Mouse (Mus musculus) neural tube, embryonic 11.5 days (tissue): ENCODE data around the gene Znhit2. TPM values are rescaled to one million over a fixed set of nuclear protein-coding genes. Genes with fewer than 3 reads are reported as not detected.

Source experiments
- ATAC-seq: fragments of 200-750 bp; cut with Nextera tagmentation; 2 replicates; pipeline ENCODE4 v1.8.0; 2017; ENCODE audit warnings: moderate number of reproducible peaks, mild to moderate bottlenecking, moderate TSS enrichment, moderate library complexity; ENCODE audit not compliant: insufficient read depth, low FRiP score, low TSS enrichment
- DNase-seq: peaks from one replicate; pipeline ENCODE4 v3.0.0-alpha.2; 2015; ENCODE audit warnings: low spot score
- H3K27ac ChIP-seq: fragments of 300-500 bp; sonication (generic); 2 replicates; pipeline ENCODE4 v1.5.1; 2014; ENCODE audit warnings: low read depth, mild to moderate bottlenecking, low read length
- H3K27me3 ChIP-seq: fragments of 300-500 bp; sonication (generic); 2 replicates; pipeline ENCODE4 v1.6.1; 2014; ENCODE audit warnings: mild to moderate bottlenecking, low read length, mixed read lengths; ENCODE audit not compliant: control insufficient read depth, insufficient read depth
- H3K36me3 ChIP-seq: fragments of 300-500 bp; sonication (generic); 2 replicates; pipeline ENCODE4 v1.6.1; 2014; ENCODE audit warnings: mild to moderate bottlenecking, low read length, moderate library complexity, mixed read lengths; ENCODE audit not compliant: control insufficient read depth, insufficient read depth
- H3K4me1 ChIP-seq: fragments of 300-500 bp; sonication (generic); 2 replicates; pipeline ENCODE4 v1.6.1; 2014; ENCODE audit warnings: low read length, mixed read lengths; ENCODE audit not compliant: control insufficient read depth, insufficient read depth
- H3K4me2 ChIP-seq: fragments of 300-500 bp; sonication (generic); 2 replicates; pipeline ENCODE4 v1.6.1; 2014; ENCODE audit warnings: low read depth, mild to moderate bottlenecking, moderate library complexity
- H3K4me3 ChIP-seq: fragments of 300-500 bp; sonication (generic); 2 replicates; pipeline ENCODE4 v1.5.1; 2014; ENCODE audit warnings: low read depth, low read length
- H3K9ac ChIP-seq: fragments of 300-500 bp; sonication (generic); 2 replicates; pipeline ENCODE4 v1.6.1; 2014; ENCODE audit warnings: mild to moderate bottlenecking, low read length
- H3K9me3 ChIP-seq: fragments of 300-500 bp; sonication (generic); 2 replicates; pipeline ENCODE4 v1.6.1; 2016; ENCODE audit warnings: low read length; ENCODE audit not compliant: control insufficient read depth
- WGBS: fragments of 180-500 bp; shearing (Covaris S2); extraction: QIAGEN DNeasy Blood & Tissue Kit; methylation state at CpG from one replicate; pipeline ENCODE4 v1.1.7; 2014; 5-methylcytosine and 5-hydroxymethylcytosine counted together
- microRNA-seq: library from miRNA; unstranded; fragments of <30 nt; microRNA quantifications from one replicate; pipeline ENCODE4, GENCODE M21; 2016
- polyA plus RNA-seq: library from polyadenylated mRNA; unstranded; fragments of >200 nt; fragmentation: Nextera tagmentation; extraction: Ambion mirVana; gene quantifications from 2 replicates; pipeline ENCODE4 v1.2.1, GENCODE M21; 2014

Gene Znhit2
- polyA plus RNA-seq, 1 experiment from 2014 or later, result 40.0 TPM

DNA sequence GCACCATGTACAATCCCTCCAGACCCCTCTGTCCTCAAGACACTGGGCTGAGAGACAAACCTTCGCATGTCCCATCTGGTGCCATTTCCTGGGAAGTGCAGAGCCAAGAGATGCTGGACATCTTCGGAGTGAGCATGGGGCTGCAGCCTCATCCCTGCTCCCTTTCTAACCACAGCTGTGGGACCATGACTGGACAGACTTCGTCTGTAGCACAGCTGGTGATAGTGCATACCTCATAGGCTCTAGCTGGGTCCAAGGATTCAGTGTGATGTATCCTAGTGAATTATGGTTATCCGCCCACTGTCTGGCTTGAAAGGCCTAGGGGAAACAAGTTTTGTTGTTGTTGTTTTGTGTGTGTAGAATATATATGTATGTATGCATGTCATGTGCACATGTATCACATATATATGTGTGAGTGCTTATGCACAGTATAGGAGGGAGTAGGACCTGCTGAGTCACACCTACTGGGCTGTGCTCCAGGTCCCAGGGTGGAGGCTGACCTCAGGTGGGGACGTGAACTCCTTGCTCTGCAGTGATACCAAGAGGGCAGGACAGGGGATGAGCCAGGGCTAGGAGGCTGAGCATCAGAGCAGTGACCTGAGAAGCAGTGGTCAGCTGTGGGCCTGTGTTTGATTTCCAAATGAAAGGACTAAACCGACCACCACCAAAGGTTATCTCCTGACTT lies 41.3 kb downstream of the Znhit2 start:
- H3K27me3 ChIP-seq, result no peaks in the 10 kb centered on the region
- no peak overlapping the region for H3K4me2 ChIP-seq
- H3K36me3 ChIP-seq, result no peaks in the 10 kb centered on the region
- ATAC-seq, result no peak
- H3K27ac ChIP-seq, result no peak overlapping the region
- no peaks in the 10 kb centered on the region for H3K4me1 ChIP-seq
- DNase-seq, result no peak
- H3K9ac ChIP-seq, result no peak overlapping the region
- no peak overlapping the region for H3K4me3 ChIP-seq
- 76% methylated on average over 6 of the region's 6 CpGs for WGBS
- H3K9me3 ChIP-seq, result no peaks in the 10 kb centered on the region

DNA sequence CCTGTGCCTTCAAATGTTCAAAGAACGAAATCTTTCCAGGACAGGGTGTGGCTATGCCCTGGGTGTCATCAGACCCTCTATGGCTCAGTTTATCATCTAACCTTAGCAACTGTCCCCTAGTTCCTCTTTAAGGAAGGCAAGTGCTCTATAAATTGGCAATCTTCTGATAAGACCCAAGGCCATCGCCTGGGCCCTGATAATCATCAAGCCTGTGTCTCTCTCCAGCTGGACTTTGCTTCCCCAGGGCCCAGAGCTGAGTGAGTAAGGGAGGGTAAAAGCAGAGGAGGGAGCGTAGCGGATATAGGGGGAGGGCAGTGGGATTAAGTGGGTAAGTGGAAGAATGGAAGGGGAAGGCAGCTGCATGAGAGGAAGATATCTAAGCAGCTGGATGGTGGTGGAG lies 43.5 kb downstream of the Znhit2 start:
- 96% methylated on average over 4 of the region's 4 CpGs for WGBS
- no peak overlapping the region for H3K27ac ChIP-seq
- DNase-seq, result no peak
- no peak overlapping the region for H3K9ac ChIP-seq
- no peak for ATAC-seq
- H3K4me1 ChIP-seq, result no peaks in the 10 kb centered on the region
- no peaks in the 10 kb centered on the region for H3K36me3 ChIP-seq
- H3K27me3 ChIP-seq, result no peaks in the 10 kb centered on the region
- H3K9me3 ChIP-seq, result no peaks in the 10 kb centered on the region
- no peak overlapping the region for H3K4me3 ChIP-seq
- H3K4me2 ChIP-seq, result no peak overlapping the region

DNA sequence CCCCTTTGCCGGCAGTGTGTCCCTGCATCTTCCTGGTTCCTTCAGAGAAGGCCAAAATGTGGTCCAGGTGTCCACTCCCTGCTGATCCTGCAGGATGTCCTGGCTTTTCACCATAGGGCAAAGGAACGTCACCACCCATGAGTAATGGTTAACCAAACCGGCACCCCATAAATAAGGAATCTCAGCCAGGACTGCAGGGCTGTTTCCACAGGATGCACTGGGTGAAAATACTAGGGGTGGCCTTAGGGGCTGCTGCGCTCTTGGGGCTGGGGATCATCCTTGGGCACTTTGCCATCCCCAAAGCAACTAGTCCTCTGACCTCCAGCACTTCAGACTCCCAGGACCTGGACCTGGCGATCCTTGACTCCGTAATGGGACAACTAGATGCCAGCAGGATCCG lies 44.6 kb downstream of the Znhit2 start, which contains the start of gene Naaladl1:
TSS of gene Naaladl1 (plus strand) at position 197 of the 400 bp plus-strand sequence.
- H3K4me3 ChIP-seq, result no peak within 1 kb of the TSS
- H3K27me3 ChIP-seq, result no peaks in the 10 kb centered on the region
- ATAC-seq, result no peak
- no peak within 1 kb of the TSS for H3K4me2 ChIP-seq
- peak within 1 kb of the TSS; percentile 22; the same call in 1 of the 2 replicates for H3K9ac ChIP-seq
- H3K27ac ChIP-seq, result no peak within 1 kb of the TSS
- H3K36me3 ChIP-seq, result no peaks in the 10 kb centered on the region
- H3K9me3 ChIP-seq, result no peaks in the 10 kb centered on the region
- 85% methylated on average over 7 of the region's 7 CpGs for WGBS
- DNase-seq, result no peak
- H3K4me1 ChIP-seq, result no peaks in the 10 kb centered on the region

Small RNA genes within 50 kb of the gene (microRNA-seq; reads per million reads assigned to microRNA genes)
- gene Mir6988, result 1.8 reads per million

Other genes with a start within 250 kb of the Znhit2 start
- gene Frmd8, start 185.9 kb upstream of the Znhit2 start, polyA plus RNA-seq, result 19.9 and 20.7 TPM in 2 replicates
- 0.74 and 1.7 TPM in 2 replicates for gene Slc25a45, start 183.4 kb upstream of the Znhit2 start, polyA plus RNA-seq
- gene Tigd3, start 167.0 kb upstream of the Znhit2 start, polyA plus RNA-seq, result 5.7 and 6.6 TPM in 2 replicates
- gene Dpf2, start 148.2 kb upstream of the Znhit2 start, polyA plus RNA-seq, result 195 and 225 TPM in 2 replicates
- gene Cdc42ep2, start 136.4 kb upstream of the Znhit2 start, polyA plus RNA-seq, result 3.9 and 4.0 TPM in 2 replicates
- gene Pola2, start 97.0 kb upstream of the Znhit2 start, polyA plus RNA-seq, result 75.2 and 79.9 TPM in 2 replicates
- gene Slc22a20, start 75.0 kb upstream of the Znhit2 start, polyA plus RNA-seq, result not detected in 2 replicates
- gene Capn1, start 45.3 kb upstream of the Znhit2 start, polyA plus RNA-seq, result 3.4 and 4.4 TPM in 2 replicates
- gene Syvn1, start 14.6 kb upstream of the Znhit2 start, polyA plus RNA-seq, result 34.4 and 36.7 TPM in 2 replicates
- gene Mrpl49, start 3.4 kb upstream of the Znhit2 start, polyA plus RNA-seq, result 81.9 and 84.8 TPM in 2 replicates
- gene Fau, start 3.3 kb upstream of the Znhit2 start, polyA plus RNA-seq, result 789 and 790 TPM in 2 replicates
- gene Tm7sf2, start 7.2 kb downstream of the Znhit2 start, polyA plus RNA-seq, result 39.6 and 42.9 TPM in 2 replicates
- 59.1 and 61.2 TPM in 2 replicates for gene Vps51, start 16.0 kb downstream of the Znhit2 start, polyA plus RNA-seq
- gene Tmem262, start 18.8 kb downstream of the Znhit2 start, polyA plus RNA-seq, result not detected in 2 replicates
- 0.88 and 1.3 TPM in 2 replicates for gene Gm28374, start 21.1 kb downstream of the Znhit2 start, polyA plus RNA-seq
- 74.3 and 76.8 TPM in 2 replicates for gene Zfpl1, start 23.8 kb downstream of the Znhit2 start, polyA plus RNA-seq
- 46.0 and 48.4 TPM in 2 replicates for gene Cdca5, start 23.8 kb downstream of the Znhit2 start, polyA plus RNA-seq
- not detected in 2 replicates for gene AC131692.1, start 33.2 kb downstream of the Znhit2 start, polyA plus RNA-seq
- gene Naaladl1, start 44.6 kb downstream of the Znhit2 start, polyA plus RNA-seq, result 0.53 and 0.77 TPM in 2 replicates
- gene Sac3d1, start 57.5 kb downstream of the Znhit2 start, polyA plus RNA-seq, result 62.6 and 66.1 TPM in 2 replicates
- gene Snx15, start 67.1 kb downstream of the Znhit2 start, polyA plus RNA-seq, result 34.5 and 36.9 TPM in 2 replicates
- not detected in 2 replicates for gene Batf2, start 79.8 kb downstream of the Znhit2 start, polyA plus RNA-seq
- 82.6 and 95.1 TPM in 2 replicates for gene Arl2, start 80.4 kb downstream of the Znhit2 start, polyA plus RNA-seq
- not detected in 2 replicates for gene Majin, start 123.2 kb downstream of the Znhit2 start, polyA plus RNA-seq
- 0.44 and 0.87 TPM in 2 replicates for gene Gpha2, start 165.2 kb downstream of the Znhit2 start, polyA plus RNA-seq
- gene Ppp2r5b, start 174.7 kb downstream of the Znhit2 start, polyA plus RNA-seq, result 47.4 and 61.2 TPM in 2 replicates
- gene Atg2a, start 180.5 kb downstream of the Znhit2 start, polyA plus RNA-seq, result 13.3 and 13.8 TPM in 2 replicates
- 71.9 and 82.2 TPM in 2 replicates for gene Ehd1, start 215.5 kb downstream of the Znhit2 start, polyA plus RNA-seq
- 0.42 and 0.58 TPM in 2 replicates for gene Cdc42bpg, start 245.3 kb downstream of the Znhit2 start, polyA plus RNA-seq